Mouse (Mus musculus) heart, postnatal 14 days (tissue): ENCODE data around the gene Wipf3. TPM values are rescaled to one million over a fixed set of nuclear protein-coding genes. Genes with fewer than 3 reads are reported as not detected.

Source experiments
- DNase-seq, 2 experiments: peaks; one replicate each; pipeline ENCODE4 v3.0.0; 2021 to 2022
- intact Hi-C: fragments of 180-260 bp; cut with DNase I; formaldehyde crosslinking; loops from one replicate; pipeline ENCODE4 v1.15.1; 2025
- long read RNA-seq, 2 experiments: library from polyadenylated mRNA; stranded (forward); transcript quantifications; one replicate each; pipeline ENCODE4 v2.0.0; 2021
- total RNA-seq, 2 experiments: library from RNA; stranded (reverse); gene quantifications; 2 replicates each; pipeline ENCODE4 v1.2.3; 2021

The Wipf3 gene
- 10 to 100 TPM; 20.9 to 25.7 TPM for total RNA-seq
- long read RNA-seq, experiment 1, partial matches to known transcripts = 3 of 5 reads
- long read RNA-seq, experiment 1, other reads (novel, unspliced or antisense) = 2 of 5 reads
- long read RNA-seq, experiment 2, partial matches to known transcripts = 2 of 4 reads
- long read RNA-seq, experiment 2, other reads (novel, unspliced or antisense) = 2 of 4 reads

- DNase-seq = peak; percentile 81 to 82
- intact Hi-C loops = loop anchor here (5.0 kb wide), 1 partner anchor 37 kb away; no protein-coding TSS in a partner anchor
These were observed at the start of gene Wipf3 for GRCm38 (mm10) chr6:54429447-54430194. Gene Wipf3 (plus strand): TSS chr6:54429603.

- intact Hi-C loops = no loop called here
- DNase-seq = no peak
These were observed 46.8 kb upstream of the Wipf3 start for GRCm38 (mm10) chr6:54382636-54383035.

GRCm38 (mm10) chr6:54383893-54384524 lies 45.4 kb upstream of the Wipf3 start:
- intact Hi-C loops = no loop called here
- DNase-seq = no peak

GRCm38 (mm10) chr6:54384777-54385176 lies 44.6 kb upstream of the Wipf3 start:
- intact Hi-C loops = no loop called here
- no peak for DNase-seq

- intact Hi-C loops = no loop called here
- DNase-seq = no peak
These were observed 43.0 kb upstream of the Wipf3 start for GRCm38 (mm10) chr6:54386429-54386828.

GRCm38 (mm10) chr6:54387044-54387443 lies 42.4 kb upstream of the Wipf3 start:
- intact Hi-C loops = no loop called here
- no peak for DNase-seq

GRCm38 (mm10) chr6:54387751-54388150 lies 41.7 kb upstream of the Wipf3 start:
- no peak for DNase-seq
- intact Hi-C loops = no loop called here

- intact Hi-C loops = no loop called here
- no peak for DNase-seq
These were observed 40.6 kb upstream of the Wipf3 start for GRCm38 (mm10) chr6:54388690-54389275.

- DNase-seq = peak; percentile 65 to 74
- intact Hi-C loops = loop anchor here (1.0 to 5.0 kb wide), 2 partner anchors 36 to 116 kb away; partner anchors contain the start of gene Wipf3
These were observed 37.6 kb upstream of the Wipf3 start for GRCm38 (mm10) chr6:54391765-54392164.

- intact Hi-C loops = loop anchor here (1.0 to 5.0 kb wide), 2 partner anchors 33 to 85 kb away; partner anchors contain the start of gene Wipf3
- DNase-seq = no peak
These were observed 35.5 kb upstream of the Wipf3 start for GRCm38 (mm10) chr6:54393886-54394285.

- intact Hi-C loops = no loop called here
- no peak for DNase-seq
These were observed 30.0 kb upstream of the Wipf3 start for GRCm38 (mm10) chr6:54399194-54399923.

GRCm38 (mm10) chr6:54401503-54401902 lies 27.9 kb upstream of the Wipf3 start:
- intact Hi-C loops = no loop called here
- no peak for DNase-seq

- intact Hi-C loops = no loop called here
- no peak for DNase-seq
These were observed 24.5 kb upstream of the Wipf3 start for GRCm38 (mm10) chr6:54404916-54405315.

- intact Hi-C loops = no loop called here
- no peak for DNase-seq
These were observed 23.3 kb upstream of the Wipf3 start for GRCm38 (mm10) chr6:54406116-54406515.

GRCm38 (mm10) chr6:54409271-54409670 lies 20.1 kb upstream of the Wipf3 start:
- intact Hi-C loops = no loop called here
- no peak for DNase-seq

- intact Hi-C loops = no loop called here
- DNase-seq = no peak
These were observed 19.0 kb upstream of the Wipf3 start for GRCm38 (mm10) chr6:54410451-54410850.

- intact Hi-C loops = no loop called here
- no peak for DNase-seq
These were observed 17.8 kb upstream of the Wipf3 start for GRCm38 (mm10) chr6:54411591-54411990.

- no peak for DNase-seq
- intact Hi-C loops = no loop called here
These were observed 16.5 kb upstream of the Wipf3 start for GRCm38 (mm10) chr6:54412879-54413278.

- intact Hi-C loops = loop anchor here (5.0 kb wide), 1 partner anchor 33 kb away; no protein-coding TSS in a partner anchor
These were observed 4.2 kb upstream of the Wipf3 start for GRCm38 (mm10) chr6:54425230-54425629.

GRCm38 (mm10) chr6:54428850-54429446 lies 455 bp upstream of the Wipf3 start:
- DNase-seq = no peak
- intact Hi-C loops = loop anchor here (5.0 kb wide), 1 partner anchor 37 kb away; no protein-coding TSS in a partner anchor

More at GRCm38 (mm10) chr6:54425230-54425629, 4.2 kb upstream of the Wipf3 start:
- no peak for DNase-seq
